Mouse (Mus musculus): ENCODE results near the gene Wnt1.

GRCm38 (mm10) chr15:98835291-98835690 is 45.6 kb downstream of the Wnt1 start:
- no peak for TF ChIP-seq TAL1 (IDR thresholded peaks at IDR 0.05; ENCODE audit: low read length)
- TF ChIP-seq GATA1 (IDR thresholded peaks at IDR 0.05; ENCODE audit: low read length), result no peak

All from erythroblast, embryonic 14.5 days (primary cell).